ENCODE assay signal across 8 mouse cellular contexts in genomic region chr4:35372528-35373212, GRCm38 (mm10).
DNase-seq lines count a peak whose midpoint lies in the region; ATAC-seq and TF ChIP-seq lines count a peak whose summit lies in the region.

No protein-coding gene starts in this region.

- no peaks in the 10 kb centered on the region for H3K4me1 ChIP-seq in embryonic facial prominence, embryonic 13.5 days
- H3K4me1 ChIP-seq in heart, postnatal 0 days (ENCODE audit: control insufficient read depth, insufficient read depth) = no peaks in the 10 kb centered on the region
- H3K4me1 ChIP-seq in liver, embryonic 13.5 days (replicated peaks) = no peaks in the 10 kb centered on the region
- H3K4me1 ChIP-seq in neural tube, embryonic 14.5 days (ENCODE audit: control insufficient read depth, insufficient read depth, low read length) = peaks cover 9% of the 10 kb centered on the region; the same call in 1 of the 2 replicates

- 0 out of 2 replicates have a peak, but pooled peaks cover 4% of the 10 kb centered on the region for H3K9me3 ChIP-seq in embryonic facial prominence, embryonic 13.5 days
- no peaks in the 10 kb centered on the region for H3K9me3 ChIP-seq in heart, postnatal 0 days (replicated peaks; ENCODE audit: control insufficient read depth, low read length)
- H3K9me3 ChIP-seq in liver, embryonic 13.5 days (replicated peaks) = 0 out of 2 replicates have a peak, but pooled peaks cover 5% of the 10 kb centered on the region
- no peaks in the 10 kb centered on the region for H3K9me3 ChIP-seq in neural tube, embryonic 14.5 days (ENCODE audit: control insufficient read depth, low read length)

- no peak for ATAC-seq in embryonic facial prominence, embryonic 13.5 days (ENCODE audit: insufficient number of reproducible peaks, insufficient read depth, low FRiP score, low TSS enrichment, low read depth)
- ATAC-seq in heart, postnatal 0 days (ENCODE audit: insufficient read depth, low read depth) = no peak
- no peak for ATAC-seq in liver, embryonic 13.5 days (ENCODE audit: low read depth)
- ATAC-seq in neural tube, embryonic 14.5 days (ENCODE audit: low read depth) = peak; percentile 91

- H3K4me2 ChIP-seq in embryonic facial prominence, embryonic 13.5 days = peak overlapping the region; percentile 32; the same call in 1 of the 2 replicates
- no peak overlapping the region for H3K4me2 ChIP-seq in heart, postnatal 0 days (ENCODE audit: low read depth, low read length)
- no peak overlapping the region for H3K4me2 ChIP-seq in liver, embryonic 13.5 days
- no peak overlapping the region for H3K4me2 ChIP-seq in neural tube, embryonic 14.5 days (ENCODE audit: low read depth, low read length)

- H3K27me3 ChIP-seq in embryonic facial prominence, embryonic 13.5 days = peaks cover 18% of the 10 kb centered on the region
- no peaks in the 10 kb centered on the region for H3K27me3 ChIP-seq in heart, postnatal 0 days (ENCODE audit: control insufficient read depth, insufficient read depth, low read length)
- H3K27me3 ChIP-seq in liver, embryonic 13.5 days = no peaks in the 10 kb centered on the region
- H3K27me3 ChIP-seq in neural tube, embryonic 14.5 days (ENCODE audit: control insufficient read depth, insufficient read depth, low read length) = no peaks in the 10 kb centered on the region

- H3K36me3 ChIP-seq in embryonic facial prominence, embryonic 13.5 days = no peaks in the 10 kb centered on the region
- H3K36me3 ChIP-seq in heart, postnatal 0 days (replicated peaks; ENCODE audit: control insufficient read depth, insufficient read depth, low read length) = no peaks in the 10 kb centered on the region
- no peaks in the 10 kb centered on the region for H3K36me3 ChIP-seq in liver, embryonic 13.5 days
- no peaks in the 10 kb centered on the region for H3K36me3 ChIP-seq in neural tube, embryonic 14.5 days (ENCODE audit: control insufficient read depth, insufficient read depth, low read length)

- H3K9ac ChIP-seq in embryonic facial prominence, embryonic 13.5 days = no peak overlapping the region
- H3K9ac ChIP-seq in heart, postnatal 0 days (replicated peaks; ENCODE audit: low read depth, low read length) = no peak overlapping the region
- no peak overlapping the region for H3K9ac ChIP-seq in liver, embryonic 13.5 days
- H3K9ac ChIP-seq in neural tube, embryonic 14.5 days (replicated peaks; ENCODE audit: low read depth, low read length) = no peak overlapping the region

- TF ChIP-seq CTCF in heart, postnatal 0 days (IDR thresholded peaks at IDR 0.05; ENCODE audit: low read depth) = peak; percentile 96

- TF ChIP-seq EP300 in heart, postnatal 0 days (IDR thresholded peaks at IDR 0.05; ENCODE audit: low read depth) = no peak

- H3K27ac ChIP-seq in embryonic facial prominence, embryonic 13.5 days = no peak overlapping the region
- H3K27ac ChIP-seq in heart, postnatal 0 days (ENCODE audit: low read depth) = no peak overlapping the region
- H3K27ac ChIP-seq in liver, embryonic 13.5 days = no peak overlapping the region
- H3K27ac ChIP-seq in neural tube, embryonic 14.5 days (ENCODE audit: low read depth, low read length) = no peak overlapping the region

- DNase-seq in CD4-positive helper T cell, adult 2 months (ENCODE audit: low read depth, low spot score) = peak; percentile 18
- peak; percentile 76 to 82 for DNase-seq in adrenal gland, postnatal 36 days
- peak; percentile 64 for DNase-seq in heart, postnatal 0 days (ENCODE audit: low spot score)
- DNase-seq in kidney, postnatal 25 days = peak; percentile 65 to 85
- peak; percentile 3 for DNase-seq in liver, embryonic 13.5 days
- peak; percentile 30 for DNase-seq in testis, postnatal 14 days (ENCODE audit: low spot score)

- no peak overlapping the region for H3K4me3 ChIP-seq in embryonic facial prominence, embryonic 13.5 days
- H3K4me3 ChIP-seq in heart, postnatal 0 days (ENCODE audit: low read depth, low read length) = no peak overlapping the region
- H3K4me3 ChIP-seq in liver, embryonic 13.5 days (replicated peaks) = no peak overlapping the region
- no peak overlapping the region for H3K4me3 ChIP-seq in neural tube, embryonic 14.5 days (ENCODE audit: low read depth, low read length)

- WGBS in embryonic facial prominence, embryonic 13.5 days = 26% methylated on average over 8 of the region's 8 CpGs
- 25% methylated on average over 8 of the region's 8 CpGs for WGBS in heart, postnatal 0 days
- 25% methylated on average over 8 of the region's 8 CpGs for WGBS in liver, embryonic 13.5 days (ENCODE audit: insufficient replicate concordance)
- 25% methylated on average over 8 of the region's 8 CpGs for WGBS in neural tube, embryonic 14.5 days

Comparison
In these comparisons a context has a peak if more than half of its experiments do, and no peak if none do; other contexts are left out.
1. DNase-seq: peak in every context shown above with its lines; median percentile 79 in adrenal gland, postnatal 36 days; 75 in kidney, postnatal 25 days; 64 in heart, postnatal 0 days; 30 in testis, postnatal 14 days; 18 in CD4-positive helper T cell, adult 2 months; 3 in liver, embryonic 13.5 days.